Mouse (Mus musculus): ENCODE results near the gene Smad9.

Smad9 gene

DNA sequence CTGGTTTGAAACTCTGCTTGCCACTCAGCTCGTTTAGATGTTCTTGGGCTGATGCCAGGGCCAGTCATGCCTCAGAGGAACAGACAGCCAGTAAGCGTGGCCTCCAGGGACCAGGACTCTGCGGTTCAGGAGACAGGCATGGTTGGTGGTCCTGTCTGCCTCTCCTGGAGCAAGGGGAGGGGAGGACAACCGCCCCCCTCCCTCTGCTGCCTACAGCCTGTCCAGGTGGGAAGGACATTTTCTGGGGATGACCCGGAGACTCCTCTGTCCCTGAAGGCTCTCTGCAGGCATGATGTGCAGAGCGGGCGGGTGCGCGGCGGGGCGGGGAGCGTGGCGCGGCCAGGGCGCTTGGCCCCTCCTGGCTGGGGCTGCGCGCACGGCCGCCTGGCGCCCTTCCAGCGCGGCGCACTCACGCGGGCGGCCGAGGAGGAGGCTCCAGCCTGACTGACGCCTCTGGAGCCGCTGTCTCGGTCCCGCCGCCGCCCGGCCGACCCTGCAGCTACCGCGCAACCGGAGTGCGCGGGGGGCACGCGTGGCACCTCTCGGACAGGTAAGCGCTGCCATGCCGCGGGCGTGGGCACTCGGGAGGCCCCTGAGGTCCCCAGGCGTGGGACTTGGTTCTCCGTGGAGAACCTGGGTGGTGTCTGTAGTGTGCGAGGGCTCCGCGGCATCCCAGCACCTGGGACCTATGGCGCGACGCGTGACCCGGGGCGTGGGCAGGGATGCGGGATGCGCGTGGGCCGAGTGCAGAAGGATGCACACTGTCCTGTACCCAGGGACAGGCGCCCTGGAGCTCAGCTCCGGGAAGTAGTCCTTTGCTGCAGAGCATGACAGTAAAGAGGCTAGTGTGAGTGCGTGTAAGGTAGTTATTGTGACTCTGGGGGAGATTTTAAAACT is at the start of gene Smad9:
Gene Smad9 (plus strand): TSS at position 438 of the 897 bp plus-strand sequence.
- peak; percentile 62 to 69 for DNase-seq

DNA sequence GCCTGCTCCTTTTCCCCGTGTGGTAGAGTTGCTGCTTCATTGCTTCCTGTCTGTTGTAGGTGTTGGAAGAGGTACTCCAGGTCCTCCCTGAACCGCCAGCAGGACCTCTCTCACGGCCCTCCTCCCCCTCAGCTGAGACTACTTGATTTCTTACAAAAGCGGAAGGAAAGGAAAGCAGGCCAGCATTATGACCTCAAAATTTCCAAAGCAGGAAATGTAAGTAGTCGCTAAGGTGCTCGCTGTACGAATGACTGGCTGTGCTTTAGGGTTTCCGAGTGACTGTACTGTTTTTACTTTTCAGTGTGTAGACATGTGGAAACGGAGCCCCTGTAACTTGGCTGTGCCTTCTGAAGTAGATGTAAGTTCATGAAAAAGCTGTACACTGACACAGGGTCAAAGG is 46.4 kb upstream of the Smad9 start:
- DNase-seq, result no peak

DNA sequence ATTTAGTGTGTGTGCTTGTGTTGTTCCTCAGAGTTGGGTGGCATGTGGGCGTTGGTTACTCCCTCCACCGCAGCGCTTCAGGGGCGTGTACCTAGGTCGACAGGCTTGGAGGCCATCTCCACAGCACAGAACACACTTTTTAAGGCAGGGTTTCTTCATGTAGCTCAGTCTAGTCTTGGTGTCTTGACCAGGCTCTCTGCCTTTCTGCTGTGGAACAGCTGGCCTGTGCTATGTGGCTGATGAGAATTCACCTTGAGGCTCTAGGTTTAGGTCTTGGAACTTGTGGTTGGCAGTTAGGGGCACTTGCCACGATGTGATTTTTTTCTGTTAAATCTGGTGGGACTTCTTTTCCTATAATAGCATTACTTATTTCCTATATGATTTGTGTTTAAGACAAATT is 41.1 kb upstream of the Smad9 start, which contains the start of gene Gm21958:
Gene Gm21958 (minus strand): TSS at position 101 of the 400 bp plus-strand sequence.
- no peak for DNase-seq

DNA sequence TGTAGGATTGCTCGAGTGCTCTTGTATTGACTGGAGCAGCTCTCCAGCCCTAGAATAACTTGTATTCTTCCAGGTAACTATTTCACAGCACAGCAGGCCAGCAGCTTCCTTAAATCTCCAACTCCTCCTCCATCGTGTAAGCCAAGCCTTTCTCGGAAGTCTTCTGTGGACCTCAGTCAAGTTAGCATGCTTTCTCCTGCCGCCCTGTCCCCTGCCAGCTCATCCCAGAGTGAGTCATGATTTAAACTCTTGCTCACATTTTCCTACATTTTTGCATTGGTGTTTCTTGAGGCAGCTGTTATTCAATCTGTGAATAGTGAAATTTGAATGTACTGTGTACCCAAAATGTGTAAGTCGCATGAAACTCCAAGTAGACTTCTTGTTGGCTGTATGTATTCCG is 39.9 kb upstream of the Smad9 start:
- DNase-seq, result no peak

DNA sequence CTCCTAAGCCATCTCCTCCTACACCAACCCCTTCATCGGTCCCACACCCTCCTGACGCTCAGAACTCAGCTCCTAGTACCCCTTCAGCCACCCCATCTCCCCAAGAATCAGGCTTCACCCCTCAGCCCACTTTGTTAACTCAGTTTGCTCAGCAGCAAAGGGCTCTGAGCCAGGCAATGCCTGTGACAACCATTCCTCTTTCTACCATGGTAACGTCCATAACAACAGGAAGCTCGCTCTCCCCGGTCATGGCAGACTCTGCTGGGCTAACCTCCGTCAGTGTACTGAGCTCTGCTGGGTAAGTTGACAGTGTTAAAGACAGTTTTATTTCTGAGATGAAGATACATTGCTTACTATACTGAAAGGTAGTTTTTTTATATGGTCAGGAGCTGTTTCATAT is 38.0 kb upstream of the Smad9 start:
- DNase-seq, result no peak

DNA sequence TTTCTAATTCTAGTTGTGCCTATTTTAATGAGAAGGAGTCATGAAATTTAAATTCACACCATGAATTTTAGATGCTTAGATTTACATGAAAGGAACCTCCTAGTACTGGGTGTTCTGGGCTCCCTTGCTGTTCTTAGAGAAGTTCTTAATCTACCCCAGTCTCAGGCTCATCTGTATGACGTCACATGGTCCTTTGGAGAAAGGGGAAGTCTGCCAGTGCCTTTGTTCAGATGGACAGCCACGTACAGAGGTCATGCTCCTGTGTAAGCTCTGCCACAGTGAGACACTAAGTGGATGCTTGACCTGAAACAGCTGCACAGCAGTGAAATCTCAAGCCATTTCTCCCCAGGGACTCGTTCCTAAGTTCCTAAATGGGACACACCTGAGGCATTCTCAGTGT is 36.4 kb upstream of the Smad9 start:
- DNase-seq, result no peak

DNA sequence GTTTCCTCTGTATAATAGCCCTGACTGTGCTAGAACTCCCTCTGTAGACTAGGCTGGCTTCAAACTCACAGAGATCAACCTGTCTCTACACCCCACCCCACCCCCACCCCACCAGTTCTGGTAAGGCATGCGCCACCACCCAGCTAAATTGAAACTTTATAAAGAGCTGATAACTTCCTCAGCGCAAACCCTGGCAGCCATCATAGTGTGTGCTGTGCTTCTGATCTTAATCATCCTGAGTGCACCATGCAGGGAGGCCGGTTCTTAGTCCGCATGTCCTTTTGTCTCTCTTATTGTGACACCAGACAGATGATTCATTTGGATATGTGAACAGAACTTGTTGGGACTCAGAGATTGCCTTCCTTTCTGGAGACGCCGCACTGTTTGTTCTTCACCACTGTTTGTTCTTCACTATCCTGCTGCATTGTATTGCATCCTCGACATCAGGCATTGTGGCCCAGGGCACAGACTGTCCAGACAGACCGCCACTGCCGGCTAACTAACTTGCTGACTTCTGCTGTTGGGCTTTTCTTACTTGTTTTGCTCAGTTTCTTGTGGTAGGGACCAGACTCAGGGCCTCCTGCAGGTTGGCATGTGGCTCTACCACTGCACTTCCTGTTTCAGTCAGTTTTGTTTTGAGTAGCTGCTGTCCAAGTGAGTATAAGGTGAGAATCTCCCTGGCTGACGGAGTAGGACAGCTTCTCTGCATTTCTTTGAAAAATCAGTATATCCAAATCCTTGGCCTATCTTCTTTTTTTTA is 31.5 kb upstream of the Smad9 start:
- DNase-seq, result no peak

- no peak for DNase-seq
These were observed 30.0 kb upstream of the Smad9 start for GRCm38 (mm10) chr3:54725344-54725743.

GRCm38 (mm10) chr3:54727588-54727987 is 27.8 kb upstream of the Smad9 start:
- DNase-seq, result no peak

DNA sequence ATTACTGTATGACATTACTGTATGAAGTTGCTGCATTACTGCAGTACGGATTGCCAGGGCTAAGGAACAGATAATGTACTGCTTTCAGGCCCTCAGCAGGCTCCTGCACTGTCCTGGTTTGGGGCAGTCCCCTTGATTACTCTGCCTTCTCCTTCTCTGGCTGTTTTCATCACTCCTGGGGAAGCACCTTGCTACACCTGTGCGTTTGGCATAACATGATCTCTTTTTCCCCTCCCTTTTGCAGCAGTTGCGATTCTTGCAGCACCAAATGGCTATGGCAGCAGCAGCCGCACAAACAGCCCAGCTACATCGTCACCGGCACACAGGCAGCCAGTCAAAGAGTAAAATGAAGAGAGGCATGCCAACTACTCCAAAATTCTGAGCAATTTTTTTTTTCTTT is 27.3 kb upstream of the Smad9 start:
- no peak for DNase-seq

DNA sequence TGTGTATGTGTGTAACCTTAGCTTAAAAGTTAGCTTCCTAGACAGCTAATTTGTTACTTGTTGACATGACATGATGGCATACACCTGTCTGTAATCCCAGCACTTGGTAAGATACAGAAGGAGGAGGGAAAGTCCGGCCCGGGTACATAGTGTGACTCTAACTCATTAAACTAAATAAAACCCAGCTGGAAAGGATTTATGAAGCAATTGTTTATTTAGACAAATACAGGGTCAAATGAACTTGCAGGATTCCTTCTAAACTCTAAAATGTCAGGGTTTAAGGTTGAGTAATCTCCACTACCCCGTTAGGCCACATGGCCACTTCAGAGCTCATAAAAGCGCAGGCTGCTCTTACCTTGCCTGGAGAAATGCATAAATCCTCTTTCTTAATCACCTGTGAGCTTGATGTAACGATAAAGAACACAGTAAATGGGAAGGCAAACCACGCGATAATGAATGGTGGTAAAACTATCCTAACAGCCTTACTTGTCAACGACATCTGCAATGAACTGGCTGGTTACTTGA is 23.7 kb upstream of the Smad9 start:
- DNase-seq, result no peak

GRCm38 (mm10) chr3:54732371-54732770 is 23.0 kb upstream of the Smad9 start:
- DNase-seq, result no peak

DNA sequence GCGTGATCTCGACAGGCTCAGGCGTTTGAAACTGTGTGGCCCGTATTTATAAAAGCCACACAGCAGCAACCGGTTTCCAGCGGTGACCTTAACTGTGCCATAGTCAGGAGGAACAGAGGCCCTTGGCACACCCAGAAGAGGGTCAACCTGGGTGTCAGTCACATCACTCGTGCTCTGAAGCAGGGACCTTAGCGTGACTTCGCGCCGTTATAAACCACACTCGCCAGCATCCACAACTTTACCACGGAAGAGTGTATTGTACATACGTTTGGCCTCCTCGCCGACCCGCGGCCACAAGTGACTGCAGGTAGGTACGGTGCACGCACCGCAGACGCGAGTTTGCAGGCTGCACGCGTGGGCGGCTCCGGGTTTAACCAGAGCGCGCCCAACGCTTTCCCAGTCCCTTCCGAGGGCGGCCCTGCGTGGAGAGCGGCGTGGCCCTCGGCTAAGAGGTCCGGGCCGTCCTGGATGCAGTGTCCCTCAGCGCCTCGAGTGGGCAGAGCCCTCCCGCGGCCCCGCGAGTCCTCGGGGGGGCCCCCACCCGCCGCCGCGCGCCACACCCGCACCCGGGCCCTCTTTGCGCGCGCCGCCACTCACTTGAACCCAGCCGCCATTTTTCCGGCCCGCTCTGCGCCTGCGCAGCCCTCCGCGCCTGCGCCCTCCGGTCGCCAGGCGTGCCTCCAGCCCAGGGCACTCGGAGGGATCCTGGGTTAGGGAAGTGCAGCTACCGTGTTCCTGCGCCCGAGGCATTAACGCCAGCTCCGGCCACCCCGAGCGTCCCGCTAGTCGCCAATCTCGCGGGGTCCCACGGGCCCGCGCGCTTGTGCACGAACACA is 20.8 kb upstream of the Smad9 start:
- DNase-seq, result peak; percentile 96

DNA sequence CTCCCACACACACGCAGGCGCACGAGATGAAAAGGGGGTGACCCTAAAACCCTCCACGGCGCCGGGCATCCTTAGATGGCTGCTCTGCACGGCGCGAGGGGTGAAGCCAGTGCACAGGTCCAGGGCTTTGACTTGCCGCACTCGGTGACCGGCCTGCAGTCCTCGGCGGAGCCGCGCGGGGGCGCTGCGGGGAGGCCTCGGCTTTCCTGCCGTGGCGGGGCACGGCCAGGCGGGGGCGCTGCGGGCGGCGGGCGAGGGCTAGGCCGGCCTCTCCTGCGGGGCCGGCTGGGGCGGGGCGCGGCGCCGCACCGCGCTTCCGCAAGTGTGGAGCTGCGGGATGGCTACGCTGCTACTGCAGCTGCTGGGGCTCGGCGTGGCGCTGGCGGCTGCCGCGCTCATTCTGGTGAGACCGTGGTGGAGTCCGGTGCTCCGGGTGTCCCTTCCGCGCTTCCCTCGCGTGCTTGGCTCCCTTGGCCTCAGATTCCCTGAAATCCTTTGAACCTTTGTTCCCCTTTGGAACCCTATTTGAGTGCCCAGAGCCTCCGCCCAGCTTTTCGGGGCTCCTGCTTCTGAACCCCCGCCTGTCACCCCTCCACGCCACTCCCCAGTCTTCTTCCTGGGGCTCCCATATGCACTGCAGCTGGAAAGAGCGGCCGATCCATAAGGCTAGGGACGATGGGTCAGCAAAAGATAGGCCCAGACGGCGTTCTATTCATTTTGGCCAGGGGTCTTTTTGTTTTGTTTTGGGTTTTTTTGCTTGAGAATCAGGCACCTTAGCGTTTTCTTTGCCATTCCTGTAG is 19.9 kb upstream of the Smad9 start, which contains the start of the genes Exosc8 and Alg5:
Gene Exosc8 (minus strand): TSS at position 147 of the 800 bp plus-strand sequence.
Gene Alg5 (plus strand): TSS at position 293 of the 800 bp plus-strand sequence.
- DNase-seq, result peak; percentile 97 to 99

GRCm38 (mm10) chr3:54736101-54736927 is 19.1 kb upstream of the Smad9 start:
- DNase-seq, result peak; percentile 38 to 41

GRCm38 (mm10) chr3:54737317-54737716 is 18.1 kb upstream of the Smad9 start:
- no peak for DNase-seq

DNA sequence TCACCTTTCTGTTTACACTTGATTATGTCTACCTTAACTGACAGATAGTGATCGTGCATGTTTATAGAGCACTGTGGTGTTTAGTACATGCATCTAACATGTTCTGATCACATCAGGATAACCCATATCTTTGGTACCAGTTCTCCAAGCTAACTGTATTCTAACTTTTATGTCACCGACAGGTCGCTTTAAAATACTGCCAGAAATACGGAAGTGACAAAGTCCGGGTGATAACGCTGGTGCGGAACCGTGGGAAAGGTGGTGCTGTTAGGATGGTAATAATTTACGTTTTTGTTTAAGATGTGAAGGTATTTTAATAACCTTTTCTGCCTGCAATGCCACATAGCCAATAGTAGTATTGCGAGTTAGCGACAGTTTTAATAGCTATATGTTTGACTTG is 13.4 kb upstream of the Smad9 start:
- no peak for DNase-seq

GRCm38 (mm10) chr3:54745799-54746198 is 9.6 kb upstream of the Smad9 start:
- DNase-seq, result peak; percentile 27 to 58

GRCm38 (mm10) chr3:54753411-54753810 is 2.0 kb upstream of the Smad9 start:
- DNase-seq, result no peak

GRCm38 (mm10) chr3:54756058-54756457 is 676 bp downstream of the Smad9 start:
- peak; percentile 26 to 30 for DNase-seq

- DNase-seq, result no peak
These were observed 2.1 kb downstream of the Smad9 start for GRCm38 (mm10) chr3:54757446-54757845.
